Mouse (Mus musculus): ENCODE data around the gene Cbfa2t2. TPM values are rescaled to one million over a fixed set of nuclear protein-coding genes. Genes with fewer than 3 reads are reported as not detected.

Gene Cbfa2t2
- total and polyA plus RNA-seq, 2 experiments from 2014 or later, result 18.2 to 45.1 TPM

- no peak overlapping the region for H3K27ac ChIP-seq (ENCODE audit: low read depth)
Observed at GRCm38 (mm10) chr2:154495021-154495420, 58.7 kb downstream of the Cbfa2t2 start.

GRCm38 (mm10) chr2:154498571-154498970 is 62.3 kb downstream of the Cbfa2t2 start:
- TF ChIP-seq CTCF (IDR thresholded peaks at IDR 0.05; ENCODE audit: low read depth) (no peak), EP300 (IDR thresholded peaks at IDR 0.05; ENCODE audit: low read depth) (no peak)
- no peak overlapping the region for H3K4me2 ChIP-seq (ENCODE audit: low read depth, low read length)
- no peaks in the 10 kb centered on the region for H3K27me3 ChIP-seq (ENCODE audit: control insufficient read depth, insufficient read depth, low read length)
- peaks cover 14% of the 10 kb centered on the region; the same call in 1 of the 2 replicates for H3K36me3 ChIP-seq (replicated peaks; ENCODE audit: control insufficient read depth, insufficient read depth, low read length)
- ATAC-seq (ENCODE audit: insufficient read depth, low read depth), result no peak
- WGBS, result 20% methylated on average over 5 of the region's 5 CpGs
- no peaks in the 10 kb centered on the region for H3K9me3 ChIP-seq (replicated peaks; ENCODE audit: control insufficient read depth, low read length)
- DNase-seq (ENCODE audit: low spot score), result no peak
- H3K9ac ChIP-seq (replicated peaks; ENCODE audit: low read depth, low read length), result no peak overlapping the region
- no peak overlapping the region for H3K4me3 ChIP-seq (ENCODE audit: low read depth, low read length)
- H3K4me1 ChIP-seq (ENCODE audit: control insufficient read depth, insufficient read depth), result peaks cover 7% of the 10 kb centered on the region
- H3K27ac ChIP-seq (ENCODE audit: low read depth), result peak overlapping the region; percentile 23; the same call in 1 of the 2 replicates

More at GRCm38 (mm10) chr2:154495021-154495420, 58.7 kb downstream of the Cbfa2t2 start:
- DNase-seq (ENCODE audit: low spot score), result no peak
- H3K4me1 ChIP-seq (ENCODE audit: control insufficient read depth, insufficient read depth), result peaks cover 13% of the 10 kb centered on the region
- no peak for ATAC-seq (ENCODE audit: insufficient read depth, low read depth)
- H3K9ac ChIP-seq (replicated peaks; ENCODE audit: low read depth, low read length), result no peak overlapping the region
- no peaks in the 10 kb centered on the region for H3K9me3 ChIP-seq (replicated peaks; ENCODE audit: control insufficient read depth, low read length)
- 94% methylated on average over 4 of the region's 4 CpGs for WGBS
- TF ChIP-seq EP300 (IDR thresholded peaks at IDR 0.05; ENCODE audit: low read depth) (no peak), CTCF (IDR thresholded peaks at IDR 0.05; ENCODE audit: low read depth) (no peak)
- H3K4me2 ChIP-seq (ENCODE audit: low read depth, low read length), result no peak overlapping the region
- no peaks in the 10 kb centered on the region for H3K36me3 ChIP-seq (replicated peaks; ENCODE audit: control insufficient read depth, insufficient read depth, low read length)
- H3K27me3 ChIP-seq (ENCODE audit: control insufficient read depth, insufficient read depth, low read length), result no peaks in the 10 kb centered on the region
- H3K4me3 ChIP-seq (ENCODE audit: low read depth, low read length), result no peak overlapping the region

DNA sequence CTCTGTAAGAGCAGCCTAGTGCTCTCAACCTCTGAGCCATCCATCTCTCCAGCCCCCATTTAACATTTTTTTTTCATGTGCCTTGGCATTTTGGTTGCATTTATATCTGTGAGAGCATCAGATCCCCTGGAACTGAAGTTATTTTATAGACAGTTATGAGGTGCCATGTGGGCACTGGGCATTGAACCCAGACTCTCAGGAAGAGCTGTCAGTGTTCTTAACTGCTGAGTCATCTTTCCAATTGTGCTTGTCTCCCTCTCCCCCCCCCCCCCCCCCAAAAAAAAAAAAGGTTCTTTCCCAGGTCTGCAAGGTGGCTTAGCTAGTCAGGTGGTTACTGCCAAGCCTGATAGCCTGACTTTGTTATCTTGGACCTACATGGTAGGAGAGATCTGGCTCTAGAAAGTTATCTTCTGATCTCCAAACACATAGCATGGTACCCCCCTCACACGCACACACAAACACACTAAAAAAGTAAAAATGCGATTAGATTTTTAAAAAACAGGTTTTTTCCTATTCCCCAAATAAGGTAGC is 63.5 kb downstream of the Cbfa2t2 start:
- Histone ChIP-seq H3K27ac (ENCODE audit: low read depth) (no peak overlapping the region), H3K4me1 (ENCODE audit: control insufficient read depth, insufficient read depth) (peaks cover 7% of the 10 kb centered on the region), H3K4me3 (ENCODE audit: low read depth, low read length) (no peak overlapping the region), H3K9ac (replicated peaks; ENCODE audit: low read depth, low read length) (no peak overlapping the region), H3K9me3 (replicated peaks; ENCODE audit: control insufficient read depth, low read length) (no peaks in the 10 kb centered on the region), H3K36me3 (replicated peaks; ENCODE audit: control insufficient read depth, insufficient read depth, low read length) (peaks cover 22% of the 10 kb centered on the region), H3K27me3 (ENCODE audit: control insufficient read depth, insufficient read depth, low read length) (no peaks in the 10 kb centered on the region), H3K4me2 (ENCODE audit: low read depth, low read length) (no peak overlapping the region)
- no peak for TF ChIP-seq EP300 (IDR thresholded peaks at IDR 0.05; ENCODE audit: low read depth)
- no peak for TF ChIP-seq CTCF (IDR thresholded peaks at IDR 0.05; ENCODE audit: low read depth)
- no peak for DNase-seq (ENCODE audit: low spot score)
- ATAC-seq (ENCODE audit: insufficient read depth, low read depth), result no peak
- 85% methylated on average over 2 of the region's 2 CpGs for WGBS

DNA sequence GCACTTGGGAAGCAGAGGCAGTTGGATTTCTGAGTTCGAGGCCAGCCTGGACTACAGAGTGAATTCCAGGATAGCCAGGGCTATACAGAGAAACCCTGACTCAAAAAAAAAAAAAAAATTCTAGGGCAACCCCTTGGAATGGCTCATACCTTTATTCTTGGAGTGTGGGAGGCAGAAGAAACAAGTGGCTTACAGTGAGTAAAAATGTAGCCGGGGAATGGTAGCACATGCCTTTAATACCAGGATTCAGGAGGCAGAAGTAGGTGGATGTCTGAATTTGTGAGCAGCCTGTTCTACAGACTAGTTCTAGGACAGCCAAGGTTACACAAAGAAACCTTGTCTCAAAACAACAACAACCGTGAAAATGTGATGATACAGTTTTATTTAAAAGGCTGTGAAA is 64.5 kb downstream of the Cbfa2t2 start:
- no peak for DNase-seq (ENCODE audit: low spot score)
- H3K9ac ChIP-seq (replicated peaks; ENCODE audit: low read depth, low read length), result no peak overlapping the region
- H3K4me2 ChIP-seq (ENCODE audit: low read depth, low read length), result no peak overlapping the region
- H3K27ac ChIP-seq (ENCODE audit: low read depth), result no peak overlapping the region
- peaks cover 30% of the 10 kb centered on the region for H3K36me3 ChIP-seq (replicated peaks; ENCODE audit: control insufficient read depth, insufficient read depth, low read length)
- no peak for ATAC-seq (ENCODE audit: insufficient read depth, low read depth)
- H3K9me3 ChIP-seq (replicated peaks; ENCODE audit: control insufficient read depth, low read length), result no peaks in the 10 kb centered on the region
- H3K4me1 ChIP-seq (ENCODE audit: control insufficient read depth, insufficient read depth), result peaks cover 7% of the 10 kb centered on the region
- H3K27me3 ChIP-seq (ENCODE audit: control insufficient read depth, insufficient read depth, low read length), result no peaks in the 10 kb centered on the region
- TF ChIP-seq EP300 (IDR thresholded peaks at IDR 0.05; ENCODE audit: low read depth), result no peak
- no peak for TF ChIP-seq CTCF (IDR thresholded peaks at IDR 0.05; ENCODE audit: low read depth)
- no peak overlapping the region for H3K4me3 ChIP-seq (ENCODE audit: low read depth, low read length)
- WGBS, result 89% methylated on average over 3 of the region's 3 CpGs

DNA sequence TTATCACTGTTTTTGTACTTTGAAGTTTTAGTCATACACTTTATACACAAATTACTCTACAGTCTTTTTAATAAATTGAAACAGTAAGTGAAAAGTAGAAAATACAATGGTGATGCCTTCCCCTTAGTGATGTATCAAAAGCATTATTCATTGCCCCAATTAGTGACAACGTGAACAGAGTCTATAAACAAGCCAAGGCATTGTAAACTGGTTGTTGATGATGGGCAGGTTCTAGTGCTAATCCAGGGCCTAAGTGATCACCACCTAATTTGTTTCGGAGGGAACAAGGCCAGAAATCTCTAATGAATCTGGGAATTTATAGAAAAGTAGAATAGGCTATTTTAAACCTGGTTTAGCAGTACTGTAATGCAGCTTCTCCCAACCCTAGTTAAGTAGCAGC is 70.8 kb downstream of the Cbfa2t2 start:
- WGBS, result 78% methylated on average over 2 of the region's 2 CpGs
- Histone ChIP-seq H3K36me3 (replicated peaks; ENCODE audit: control insufficient read depth, insufficient read depth, low read length) (peaks cover 38% of the 10 kb centered on the region), H3K27ac (ENCODE audit: low read depth) (no peak overlapping the region)

More for the DNA sequence above, 70.8 kb downstream of the Cbfa2t2 start:
- no peaks in the 10 kb centered on the region for H3K4me1 ChIP-seq (ENCODE audit: control insufficient read depth, insufficient read depth)
- H3K9me3 ChIP-seq (replicated peaks; ENCODE audit: control insufficient read depth, low read length), result no peaks in the 10 kb centered on the region
- ATAC-seq (ENCODE audit: insufficient read depth, low read depth) (no peak), DNase-seq (ENCODE audit: low spot score) (no peak)
- no peaks in the 10 kb centered on the region for H3K27me3 ChIP-seq (ENCODE audit: control insufficient read depth, insufficient read depth, low read length)
- no peak for TF ChIP-seq EP300 (IDR thresholded peaks at IDR 0.05; ENCODE audit: low read depth)
- TF ChIP-seq CTCF (IDR thresholded peaks at IDR 0.05; ENCODE audit: low read depth), result no peak
- H3K4me3 ChIP-seq (ENCODE audit: low read depth, low read length), result no peak overlapping the region
- H3K4me2 ChIP-seq (ENCODE audit: low read depth, low read length), result no peak overlapping the region
- H3K9ac ChIP-seq (replicated peaks; ENCODE audit: low read depth, low read length), result no peak overlapping the region
